Mouse (Mus musculus): ENCODE measurements around the gene Nup62.

Nup62 gene

DNA sequence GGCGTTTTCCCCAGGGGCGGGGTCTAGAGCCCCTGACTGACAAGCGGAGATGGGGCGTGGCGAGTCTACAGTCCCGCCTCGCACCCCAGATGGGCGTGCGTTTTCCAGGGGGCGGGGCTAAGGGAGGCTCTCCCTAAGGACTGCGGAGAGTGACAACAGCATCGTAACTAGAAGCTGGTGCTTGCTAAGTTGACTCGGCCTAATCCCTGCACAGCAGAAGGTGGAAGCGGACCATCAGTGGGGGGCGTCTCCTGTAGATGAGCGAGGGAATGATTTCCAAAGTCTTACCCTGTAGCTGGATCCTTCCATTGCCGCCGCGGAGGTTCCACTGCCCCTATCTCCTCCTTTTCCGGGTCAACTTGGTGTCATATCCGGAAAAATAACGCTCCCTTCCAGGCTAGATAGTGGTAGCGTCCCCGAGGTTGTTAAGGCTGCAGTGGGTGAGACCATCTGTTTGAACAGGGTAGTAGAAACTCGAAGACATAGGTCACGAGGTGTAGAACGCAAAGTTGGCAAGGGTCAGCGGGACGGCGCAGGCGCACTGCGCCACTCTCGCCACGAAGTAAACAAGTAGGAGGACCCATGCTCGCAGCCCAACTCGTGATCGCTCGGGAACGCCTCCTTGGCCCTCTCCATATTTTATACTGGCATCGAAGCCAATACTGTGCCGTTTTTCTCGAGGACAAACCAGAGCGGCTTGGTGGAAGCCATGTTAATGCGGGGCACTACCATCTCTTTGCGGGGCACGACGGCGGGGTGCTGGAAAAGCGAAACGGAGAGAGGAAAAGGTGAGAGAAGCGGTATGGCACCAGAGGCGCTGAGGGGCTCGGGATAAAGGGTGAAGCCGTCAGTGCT is 32.9 kb downstream of the Nup62 start, which contains the start of the genes Akt1s1 and Tbc1d17:
Gene Akt1s1 (plus strand): TSS at position 431 of the 855 bp plus-strand sequence.
Gene Tbc1d17 (minus strand): TSS at position 519 of the 855 bp plus-strand sequence.
- peak; percentile 100 for DNase-seq (ENCODE audit: low read depth, low spot score)

DNA sequence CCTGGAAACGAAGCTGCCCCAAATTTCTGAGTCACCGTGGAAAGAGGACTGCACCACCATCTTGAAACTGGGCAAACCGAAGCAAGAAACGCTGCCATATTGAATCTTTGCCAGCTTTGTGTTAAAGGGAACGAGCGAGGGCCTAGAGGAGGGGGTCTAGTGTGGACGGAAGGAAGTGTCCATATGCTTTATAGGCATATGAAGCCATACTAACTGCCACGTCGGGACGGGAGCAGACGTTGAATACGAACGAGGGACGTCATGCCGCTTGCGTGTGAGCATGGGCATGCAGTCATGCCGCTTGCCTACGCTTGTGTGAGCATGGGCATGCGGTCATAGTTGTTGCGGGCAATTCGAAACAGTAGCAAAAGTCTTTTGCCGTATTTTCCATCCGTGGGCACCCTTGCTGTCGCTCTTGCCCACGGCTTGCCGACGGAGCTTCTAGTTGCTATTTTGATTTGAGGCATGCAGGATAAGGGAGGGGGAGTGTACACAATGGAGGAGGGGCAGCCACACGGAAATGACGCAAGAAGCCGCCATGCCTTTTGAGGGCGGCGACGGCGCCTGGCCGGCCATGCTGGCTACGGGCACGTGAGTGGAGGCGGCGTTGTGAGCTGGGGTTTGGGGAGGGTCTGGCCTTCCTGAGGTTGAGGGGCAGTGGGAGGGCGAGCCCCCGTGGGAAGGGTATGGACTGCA is 33.7 kb downstream of the Nup62 start:
- DNase-seq (ENCODE audit: low read depth, low spot score): peak; percentile 89

DNA sequence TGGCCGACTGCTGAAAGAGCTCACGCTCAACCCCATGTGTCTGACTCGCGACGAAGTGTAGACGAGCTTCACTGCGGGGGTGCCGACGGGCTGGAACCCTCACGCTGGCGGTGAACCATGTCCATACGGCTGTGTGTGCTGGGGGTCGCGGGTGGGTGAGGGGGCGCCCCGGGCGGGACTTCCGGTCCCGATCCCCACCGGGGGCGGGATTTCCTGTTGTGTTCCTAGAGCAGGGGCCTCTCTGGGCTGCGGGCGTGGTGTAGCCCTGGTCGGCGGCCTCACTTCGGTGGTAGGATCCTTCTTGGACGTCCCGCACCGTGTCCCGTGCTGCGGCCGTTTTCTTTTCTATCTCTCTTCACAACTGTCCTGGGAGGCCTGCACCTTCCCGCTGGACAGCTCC is 34.3 kb downstream of the Nup62 start:
- DNase-seq (ENCODE audit: low read depth, low spot score): peak; percentile 75

DNA sequence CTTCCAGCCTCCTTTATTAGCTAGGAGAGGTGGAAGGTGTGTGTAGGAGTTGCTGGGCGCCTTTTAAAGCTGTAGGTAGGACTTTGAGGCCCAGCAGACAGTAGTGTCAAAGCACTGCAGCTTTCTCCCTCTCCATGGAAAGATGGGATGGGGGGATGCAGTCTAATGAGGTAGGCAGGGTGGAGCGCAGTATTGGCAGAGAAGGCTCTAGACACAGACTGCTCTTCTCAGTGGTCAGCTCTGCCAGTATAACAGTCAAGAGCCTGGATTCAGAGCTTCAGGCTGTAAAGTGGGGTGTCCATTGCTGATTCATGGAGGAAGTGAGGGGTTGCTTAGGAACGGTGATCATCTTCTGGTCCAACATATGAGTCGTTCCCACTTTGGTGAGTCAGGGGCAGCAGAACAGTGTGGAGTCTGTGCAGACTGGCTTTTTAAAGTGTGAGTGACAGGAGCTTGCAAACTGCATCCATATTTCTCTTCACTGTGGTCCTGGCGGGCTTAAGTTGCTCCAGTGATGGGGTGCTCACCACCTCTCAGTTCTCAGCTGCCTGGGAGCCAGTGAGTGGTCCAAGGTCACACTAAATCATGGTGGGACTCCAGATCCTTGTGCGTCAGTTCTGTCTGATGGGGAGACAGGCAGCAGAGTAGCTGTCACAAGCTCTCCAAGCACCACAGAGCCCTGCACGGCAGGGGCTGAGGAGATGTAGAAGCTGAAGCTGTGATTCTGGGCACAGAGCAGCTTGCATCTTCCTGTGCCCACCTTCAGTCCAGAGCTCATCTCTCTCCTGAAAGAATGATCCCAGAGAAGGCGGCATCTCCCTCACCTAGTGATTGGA is 35.1 kb downstream of the Nup62 start:
- DNase-seq (ENCODE audit: low read depth, low spot score): no peak

DNA sequence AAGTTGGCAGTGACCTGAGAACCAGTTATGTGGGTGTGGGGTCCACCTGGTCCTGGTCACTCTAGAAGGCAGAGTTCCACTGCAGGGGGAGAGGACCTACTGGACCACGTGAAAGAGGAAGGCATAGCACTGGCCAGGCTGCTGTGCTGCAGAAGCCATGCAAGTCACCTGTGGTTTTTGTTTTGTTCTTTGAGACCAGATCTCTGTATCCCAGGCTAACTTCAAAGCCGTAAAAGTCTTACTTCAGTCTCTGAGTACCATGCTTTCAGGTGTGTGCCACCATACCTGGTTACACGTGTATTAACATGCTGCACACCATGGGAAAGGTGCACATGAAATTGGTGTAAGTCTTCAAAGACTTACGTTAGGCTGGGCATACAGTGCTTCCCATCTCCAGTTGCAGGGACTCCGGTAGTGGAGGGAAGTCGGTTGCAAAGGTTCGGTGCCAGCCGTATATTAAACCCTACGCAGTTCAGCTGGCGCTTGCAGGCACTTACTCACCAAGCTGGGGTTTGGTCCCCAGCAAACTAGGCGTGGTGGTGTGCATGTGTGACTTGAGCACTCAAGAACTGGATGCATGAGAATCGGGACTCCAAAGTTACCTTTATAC is 35.8 kb downstream of the Nup62 start:
- DNase-seq (ENCODE audit: low read depth, low spot score): no peak

DNA sequence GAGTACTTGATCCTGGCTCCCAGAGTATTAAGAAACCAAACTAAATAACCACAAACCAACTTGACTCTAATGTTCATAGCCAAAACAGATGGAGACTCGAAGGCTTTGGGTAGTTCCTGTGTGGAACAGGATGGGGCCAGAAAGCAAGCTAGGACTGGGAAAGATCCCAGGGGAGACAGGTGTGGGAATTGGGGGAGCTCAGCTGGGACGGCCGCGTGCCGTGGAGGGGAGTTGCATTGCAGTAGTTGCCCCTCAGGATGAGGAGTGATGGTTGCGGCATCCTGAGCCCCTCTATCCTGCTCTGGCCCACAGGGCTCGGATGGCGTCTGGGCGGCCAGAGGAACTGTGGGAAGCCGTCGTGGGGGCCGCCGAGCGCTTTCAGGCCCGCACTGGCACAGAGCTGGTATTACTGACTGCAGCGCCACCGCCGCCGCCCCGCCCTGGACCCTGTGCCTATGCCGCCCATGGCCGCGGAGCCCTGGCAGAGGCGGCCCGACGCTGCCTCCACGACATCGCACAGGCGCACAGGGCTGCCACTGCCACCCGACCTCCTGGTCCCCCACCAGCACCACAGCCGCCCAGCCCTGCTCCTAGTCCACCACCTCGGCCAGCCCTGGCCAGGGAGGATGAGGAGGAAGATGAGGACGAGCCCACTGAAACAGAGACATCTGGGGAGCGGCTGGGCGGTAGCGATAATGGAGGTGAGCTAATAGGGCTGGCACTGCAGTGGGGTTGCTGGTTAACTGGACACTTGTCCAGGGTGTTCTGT is 36.6 kb downstream of the Nup62 start:
- no peak for DNase-seq (ENCODE audit: low read depth, low spot score)

DNA sequence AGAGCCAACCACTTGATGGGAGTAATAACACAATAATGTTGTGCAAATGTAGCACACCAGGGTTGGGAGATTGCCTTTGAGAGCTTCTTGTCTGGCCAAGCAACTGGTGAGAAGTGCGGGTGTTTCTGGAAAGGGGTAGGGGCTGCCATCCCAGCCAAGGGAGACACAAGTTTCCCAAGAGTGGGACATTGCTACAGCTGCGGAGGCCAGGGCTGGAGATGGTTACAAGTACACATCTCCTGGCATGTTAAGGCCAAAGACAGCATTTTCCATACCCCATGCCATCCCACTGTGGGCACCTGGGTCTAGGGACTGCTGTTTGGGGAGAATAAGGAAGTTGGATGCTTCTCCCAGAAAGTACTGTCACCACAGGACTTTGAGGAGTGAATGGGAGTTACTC is 37.2 kb downstream of the Nup62 start:
- DNase-seq (ENCODE audit: low read depth, low spot score): no peak

DNA sequence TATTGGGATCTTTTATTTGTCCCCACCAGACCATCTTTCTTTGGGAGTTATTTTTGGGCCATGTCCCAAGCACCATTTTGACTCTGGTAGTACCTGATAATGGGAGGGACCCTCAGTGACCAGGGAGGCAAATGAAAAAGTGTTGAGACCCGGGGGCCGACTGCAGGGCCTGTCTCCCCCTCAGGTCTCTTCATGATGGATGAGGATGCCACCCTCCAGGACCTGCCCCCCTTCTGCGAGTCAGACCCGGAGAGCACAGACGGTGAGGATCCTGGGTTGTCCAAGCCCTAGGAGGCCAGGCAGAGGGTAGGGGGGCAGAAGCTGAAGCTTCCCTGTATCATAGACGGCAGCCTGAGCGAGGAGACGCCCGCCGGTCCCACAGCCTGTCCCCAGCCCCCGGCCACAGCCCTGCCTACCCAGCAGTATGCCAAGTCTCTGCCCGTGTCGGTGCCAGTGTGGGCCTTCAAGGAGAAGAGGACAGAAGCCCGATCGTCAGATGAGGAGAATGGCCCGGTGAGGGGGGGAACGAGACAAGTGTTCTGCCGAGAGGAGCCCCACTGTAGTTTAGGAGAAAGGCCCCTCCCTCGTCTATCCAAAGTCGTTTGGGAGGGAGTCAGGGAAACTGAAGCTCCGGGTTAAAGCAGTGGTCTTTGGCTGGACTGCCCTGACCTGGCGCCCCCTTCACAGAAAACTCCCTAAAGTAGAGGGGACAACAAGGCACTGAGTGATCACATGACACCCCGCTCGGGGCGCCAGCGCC is 37.9 kb downstream of the Nup62 start:
- DNase-seq (ENCODE audit: low read depth, low spot score): no peak

DNA sequence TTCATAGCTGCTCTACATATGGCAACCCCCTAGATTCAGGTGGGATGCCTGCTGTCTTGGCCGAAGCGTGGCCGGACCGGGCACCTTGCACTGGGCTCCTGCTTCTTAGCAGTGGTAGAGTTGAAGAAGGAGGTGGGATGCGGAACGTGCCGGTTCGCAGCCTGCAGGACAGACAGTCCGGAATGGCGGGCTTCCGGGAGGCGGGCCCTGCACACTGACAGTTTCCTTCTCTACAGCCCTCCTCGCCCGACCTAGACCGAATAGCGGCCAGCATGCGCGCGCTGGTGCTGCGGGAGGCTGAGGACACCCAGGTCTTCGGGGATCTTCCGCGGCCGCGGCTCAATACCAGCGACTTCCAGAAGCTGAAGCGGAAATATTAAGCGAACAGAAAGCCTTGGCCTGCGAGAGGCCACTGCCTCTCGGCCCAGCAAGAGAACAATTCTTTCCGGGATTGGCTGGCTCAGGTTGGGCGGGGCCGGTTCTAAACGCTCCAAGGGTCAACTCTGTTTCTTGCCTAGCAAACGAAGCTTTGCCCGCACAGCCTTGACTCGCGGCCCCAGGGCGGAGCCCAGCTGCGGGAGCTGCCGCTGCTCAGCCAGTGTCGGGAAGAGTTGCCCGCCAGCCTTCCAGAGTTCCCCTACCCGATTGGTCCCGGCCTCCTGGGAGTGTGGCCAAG is 38.6 kb downstream of the Nup62 start:
- DNase-seq (ENCODE audit: low read depth, low spot score): peak; percentile 70

DNA sequence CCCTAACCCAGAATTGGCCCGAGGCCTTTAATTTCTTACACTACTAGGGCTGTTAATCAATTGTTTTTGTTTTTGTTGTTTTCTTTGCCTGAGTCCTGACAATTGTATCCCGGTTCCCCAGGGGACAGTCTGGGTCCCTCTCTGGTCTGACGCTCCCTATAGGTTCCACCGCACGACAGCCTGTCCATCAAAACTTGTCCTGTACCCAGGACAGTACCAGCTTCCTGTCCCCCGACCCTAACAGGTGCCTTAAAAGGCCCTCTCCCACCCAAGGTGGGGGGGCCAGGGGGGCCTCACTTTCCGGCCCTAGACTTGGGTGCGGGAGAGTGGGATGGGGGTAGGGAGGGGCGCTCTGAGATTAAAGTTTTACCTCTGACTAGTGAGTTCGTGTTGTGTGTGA is 39.1 kb downstream of the Nup62 start:
- no peak for DNase-seq (ENCODE audit: low read depth, low spot score)

DNA sequence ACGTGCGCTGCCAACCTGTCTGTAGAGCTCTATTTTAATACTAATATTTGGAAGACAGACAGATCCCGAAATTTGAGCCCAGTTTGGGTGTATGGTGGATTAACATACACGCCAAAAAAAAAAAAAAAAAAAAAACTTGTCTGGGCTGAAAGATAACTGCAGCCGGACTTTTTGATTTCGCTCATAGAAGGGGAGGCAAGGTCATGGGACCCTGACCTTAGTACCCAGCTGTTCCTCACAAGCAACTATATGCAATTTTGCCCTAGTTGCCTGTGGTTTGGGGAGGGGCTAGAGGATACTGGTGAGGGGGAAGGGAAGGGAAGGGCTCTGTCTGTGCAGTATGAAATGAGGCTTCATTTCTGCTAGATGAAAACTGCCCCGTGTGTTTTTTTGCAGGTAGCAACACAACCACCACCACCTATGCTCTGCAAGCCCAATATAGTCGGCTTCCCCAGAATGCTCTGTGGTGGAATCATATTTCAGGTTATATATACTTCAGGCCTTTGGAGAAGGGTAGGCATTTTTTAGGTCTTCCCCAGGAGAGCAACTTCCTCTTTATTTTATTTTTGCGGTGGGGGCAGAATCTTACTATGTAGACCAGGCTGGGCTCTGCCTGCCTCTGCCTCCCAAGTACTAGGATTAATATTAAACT is 40.5 kb downstream of the Nup62 start:
- no peak for DNase-seq (ENCODE audit: low read depth, low spot score)

DNA sequence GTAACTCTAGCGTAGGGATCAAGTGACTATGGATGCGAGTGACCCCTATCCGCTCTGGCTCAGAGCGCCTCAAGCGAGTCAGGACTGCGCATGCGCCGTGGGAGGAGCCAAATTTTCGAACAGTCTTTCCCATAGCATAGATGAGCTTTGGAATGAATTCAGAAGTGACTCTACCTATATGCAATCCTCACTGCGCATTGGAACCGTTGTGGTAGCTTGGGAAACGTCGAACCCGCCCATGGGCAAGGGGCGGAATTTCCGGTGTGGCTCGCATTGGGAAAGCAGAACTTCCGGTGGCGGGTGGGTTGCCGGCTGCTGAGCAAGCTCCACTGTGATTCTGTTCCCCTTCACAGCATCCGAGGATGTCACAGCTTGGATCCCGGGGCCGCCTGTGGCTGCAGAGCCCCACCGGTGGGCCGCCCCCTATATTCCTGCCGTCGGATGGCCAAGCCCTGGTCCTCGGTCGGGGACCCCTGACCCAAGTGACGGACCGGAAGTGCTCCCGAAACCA is 41.2 kb downstream of the Nup62 start, which contains the start of gene Pnkp:
Gene Pnkp (plus strand): TSS at position 98 of the 511 bp plus-strand sequence.
- peak; percentile 88 for DNase-seq (ENCODE audit: low read depth, low spot score)

DNA sequence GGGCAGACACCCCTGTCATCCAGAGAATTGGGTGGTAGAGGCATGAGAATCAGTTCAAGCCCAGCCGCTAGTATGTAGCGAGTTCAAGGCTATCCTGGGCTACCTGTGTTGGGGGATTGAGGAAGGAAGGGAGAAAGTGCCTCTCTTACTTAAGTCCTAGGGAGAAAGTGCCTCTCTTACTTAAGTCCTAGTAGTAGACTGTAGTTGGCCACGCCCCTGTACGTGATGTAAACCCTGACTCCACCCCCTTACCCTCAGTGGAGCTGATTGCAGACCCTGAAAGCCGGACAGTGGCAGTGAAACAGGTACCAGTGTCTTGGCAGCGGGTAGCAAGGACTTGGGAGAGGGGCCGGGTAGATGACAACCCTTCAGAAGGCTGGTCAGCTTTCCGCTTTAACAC is 42.0 kb downstream of the Nup62 start:
- no peak for DNase-seq (ENCODE audit: low read depth, low spot score)

DNA sequence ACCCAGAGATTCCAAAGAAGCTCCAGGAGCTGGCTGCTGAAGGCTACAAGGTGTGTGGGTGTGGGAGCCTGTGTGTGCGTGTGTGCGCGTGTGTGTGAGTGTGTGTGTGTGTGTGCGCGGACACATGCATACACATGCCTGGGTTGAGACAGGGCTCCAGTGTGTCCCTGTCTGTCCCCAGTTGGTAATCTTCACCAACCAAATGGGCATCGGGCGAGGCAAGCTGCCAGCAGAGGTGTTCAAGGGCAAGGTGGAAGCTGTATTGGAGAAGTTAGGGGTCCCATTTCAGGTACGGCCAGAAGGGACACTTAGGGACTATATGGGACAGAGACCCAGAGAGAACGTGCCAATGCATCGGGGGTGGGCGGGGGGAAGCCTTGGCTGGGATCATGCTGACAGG is 44.0 kb downstream of the Nup62 start:
- no peak for DNase-seq (ENCODE audit: low read depth, low spot score)

DNA sequence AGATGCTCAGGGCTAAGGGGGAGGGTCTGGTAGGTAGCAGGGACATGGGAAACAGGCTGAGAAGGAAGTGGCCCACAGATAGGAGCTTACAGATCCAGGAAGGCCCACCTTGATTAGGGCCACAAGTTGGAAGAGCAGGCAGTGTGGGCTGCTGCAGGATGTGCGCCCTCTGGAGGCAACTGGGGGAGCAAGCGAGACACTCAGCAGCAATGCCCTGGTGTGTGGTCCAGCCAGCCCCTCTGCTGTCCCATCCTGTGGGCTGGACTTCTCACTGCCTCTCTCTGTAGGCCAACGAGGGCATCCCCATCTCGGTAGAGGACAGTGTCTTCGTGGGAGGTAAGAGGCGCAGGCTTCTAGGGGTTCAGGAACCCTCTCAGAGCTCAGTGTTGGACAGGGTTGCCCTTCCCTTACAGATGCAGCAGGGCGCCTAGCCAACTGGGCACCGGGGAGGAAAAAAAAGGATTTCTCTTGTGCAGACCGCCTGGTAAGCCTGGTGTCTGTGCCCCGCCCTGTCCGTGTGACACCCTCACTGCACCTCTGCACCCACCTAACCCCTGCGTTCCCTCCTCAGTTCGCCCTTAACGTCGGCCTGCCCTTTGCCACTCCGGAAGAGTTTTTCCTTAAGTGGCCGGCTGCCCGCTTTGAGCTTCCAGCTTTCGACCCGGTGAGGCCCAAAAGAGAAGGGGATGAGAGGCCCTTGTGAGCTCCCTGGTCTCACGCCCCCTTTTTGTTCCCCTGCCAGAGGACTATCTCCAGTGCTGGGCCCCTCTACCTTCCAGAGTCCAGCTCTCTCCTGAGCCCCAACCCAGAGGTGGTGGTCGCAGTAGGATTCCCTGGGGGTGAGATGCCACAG is 44.9 kb downstream of the Nup62 start:
- peak; percentile 69 for DNase-seq (ENCODE audit: low read depth, low spot score)

DNA sequence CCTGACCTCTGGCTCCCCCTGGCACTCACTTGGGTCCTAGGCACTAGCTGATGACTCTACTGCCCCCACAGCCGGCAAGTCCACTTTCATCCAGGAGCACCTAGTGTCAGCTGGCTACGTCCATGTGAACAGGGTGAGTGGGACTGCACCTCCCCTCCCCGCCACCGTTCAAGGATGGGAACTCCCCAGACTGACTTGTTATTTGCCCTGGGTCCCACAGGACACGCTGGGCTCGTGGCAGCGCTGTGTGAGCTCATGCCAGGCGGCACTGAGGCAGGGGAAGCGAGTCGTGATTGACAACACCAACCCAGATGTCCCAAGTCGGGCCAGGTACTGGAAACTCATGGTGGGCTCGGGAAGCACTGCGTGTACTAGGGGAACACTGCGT is 45.5 kb downstream of the Nup62 start:
- DNase-seq (ENCODE audit: low read depth, low spot score): no peak

DNA sequence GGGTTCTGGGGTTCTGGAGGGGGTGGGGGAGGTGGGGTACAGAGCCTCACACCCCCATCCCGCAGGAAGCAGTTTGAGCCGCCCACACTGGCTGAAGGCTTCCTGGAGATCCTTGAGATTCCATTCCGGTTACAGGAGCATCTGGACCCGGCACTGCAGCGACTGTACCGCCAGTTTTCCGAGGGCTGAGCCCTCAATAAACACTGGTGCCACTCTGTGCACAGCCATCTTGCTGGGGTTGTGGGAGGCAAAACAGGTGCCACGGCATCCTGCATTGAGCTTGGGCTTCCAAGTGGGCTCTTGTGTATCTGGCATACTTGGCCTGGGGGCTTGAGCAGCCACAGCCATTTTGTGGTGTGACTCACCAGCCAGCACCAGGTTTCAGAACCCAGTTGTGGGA is 46.5 kb downstream of the Nup62 start:
- no peak for DNase-seq (ENCODE audit: low read depth, low spot score)

DNA sequence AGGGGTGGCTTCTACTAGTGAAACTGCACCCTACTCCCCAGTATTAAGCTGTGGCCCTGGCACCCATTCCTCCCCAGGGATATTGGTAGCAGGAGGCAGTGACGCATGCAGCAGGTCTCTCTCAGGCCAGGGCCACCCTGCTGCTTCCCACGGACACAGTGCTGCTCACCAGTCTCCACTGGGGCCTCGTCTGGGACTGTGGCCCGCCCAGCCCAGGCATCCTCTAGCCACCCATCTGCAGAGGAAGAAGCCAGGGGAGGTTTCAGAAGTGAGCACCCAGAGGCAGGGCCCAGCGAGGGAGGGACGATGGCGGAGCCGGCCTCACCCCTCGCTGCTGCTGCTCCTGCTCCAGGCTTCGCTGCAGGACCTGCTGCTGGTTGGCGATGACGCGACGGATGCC is 47.3 kb downstream of the Nup62 start:
- no peak for DNase-seq (ENCODE audit: low read depth, low spot score)

All from forelimb bud, embryonic 11.5 days (tissue).